Mouse (Mus musculus): ENCODE measurements around the gene Krt15. TPM values are rescaled to one million over a fixed set of nuclear protein-coding genes. Genes with fewer than 3 reads are reported as not detected.

The Krt15 gene
- 12.2 and 14.4 TPM in 2 replicates for polyA plus RNA-seq (2012; rRNA removed)

DNA sequence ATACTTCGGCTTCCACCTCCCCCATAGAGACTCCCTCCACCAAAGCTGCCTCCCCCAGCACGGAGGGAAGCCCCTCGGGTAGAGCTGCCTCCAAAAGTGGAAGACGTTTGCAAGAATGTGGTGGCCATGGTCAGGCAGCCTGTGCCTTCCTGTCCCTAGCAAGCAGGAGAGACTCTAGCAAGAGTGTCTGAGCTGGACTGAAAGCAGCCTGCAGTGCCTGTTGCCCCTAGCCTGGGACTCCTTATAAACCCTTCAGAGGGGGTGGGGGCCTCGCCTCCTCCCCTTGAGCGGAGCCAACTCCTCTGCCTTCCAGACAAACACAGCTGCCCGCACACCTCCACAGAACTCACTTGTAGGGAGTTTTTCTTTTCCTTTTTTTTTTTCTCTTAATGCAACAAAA lies at the start of gene Krt15:
Krt15 (minus strand) TSS at position 198 of the 400 bp plus-strand sequence.
- TF ChIP-seq CTCF (IDR thresholded peaks at IDR 0.05; ENCODE audit: borderline replicate concordance, extremely low read depth, insufficient read depth, insufficient read length), result no peak
- no peak for TF ChIP-seq POLR2A (IDR thresholded peaks at IDR 0.05; ENCODE audit: borderline replicate concordance, extremely low read depth, insufficient read depth, insufficient read length, poor library complexity, severe bottlenecking)

DNA sequence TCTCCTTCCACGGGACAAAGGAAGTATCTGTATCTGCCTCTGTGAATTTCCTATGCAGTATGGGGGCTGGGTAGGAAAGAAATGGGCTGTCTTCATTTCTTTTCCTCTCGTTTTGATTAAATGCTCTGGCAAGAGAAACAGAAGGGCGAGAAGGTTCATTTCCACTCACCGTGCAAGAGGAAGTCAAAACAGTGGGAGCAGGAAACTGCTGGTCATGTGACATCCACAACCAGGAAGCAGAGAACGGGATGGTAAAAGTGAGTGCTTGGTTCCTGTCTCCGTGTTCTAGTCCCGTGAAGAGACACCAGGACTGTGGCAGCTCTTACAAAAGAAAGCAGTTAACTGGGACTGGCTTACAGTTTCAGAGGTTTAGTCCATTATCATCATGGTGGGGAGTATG lies 46.0 kb upstream of the Krt15 start:
- no peak for DNase-seq (ENCODE audit: low read depth)
- no peak for TF ChIP-seq CTCF (IDR thresholded peaks at IDR 0.05; ENCODE audit: borderline replicate concordance, extremely low read depth, insufficient read depth, insufficient read length)

More for the DNA sequence above, at the start of gene Krt15:
- DNase-seq (ENCODE audit: low read depth), result no peak

DNA sequence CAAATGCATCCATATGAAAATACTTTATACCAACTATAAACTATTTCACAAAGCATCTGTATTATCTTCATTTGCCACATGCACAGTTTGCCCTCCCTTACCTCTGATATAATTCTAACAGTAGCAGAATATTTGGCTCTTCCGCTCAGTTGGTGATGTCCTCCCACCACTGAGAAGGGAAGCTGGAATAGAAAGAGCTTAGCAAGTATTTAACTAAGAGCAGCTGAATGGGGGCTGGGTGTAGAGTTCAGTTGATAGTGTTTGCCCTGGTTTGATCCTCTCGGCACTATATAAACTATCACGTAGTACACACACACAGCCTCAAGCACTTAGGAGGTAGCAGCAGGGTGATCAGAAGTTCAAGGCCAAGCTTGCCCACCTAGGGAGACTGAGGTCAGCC lies 43.5 kb upstream of the Krt15 start:
- no peak for DNase-seq (ENCODE audit: low read depth)
- no peak for TF ChIP-seq CTCF (IDR thresholded peaks at IDR 0.05; ENCODE audit: borderline replicate concordance, extremely low read depth, insufficient read depth, insufficient read length)
- TF ChIP-seq POLR2A (IDR thresholded peaks at IDR 0.05; ENCODE audit: borderline replicate concordance, extremely low read depth, insufficient read depth, insufficient read length, poor library complexity, severe bottlenecking), result no peak

DNA sequence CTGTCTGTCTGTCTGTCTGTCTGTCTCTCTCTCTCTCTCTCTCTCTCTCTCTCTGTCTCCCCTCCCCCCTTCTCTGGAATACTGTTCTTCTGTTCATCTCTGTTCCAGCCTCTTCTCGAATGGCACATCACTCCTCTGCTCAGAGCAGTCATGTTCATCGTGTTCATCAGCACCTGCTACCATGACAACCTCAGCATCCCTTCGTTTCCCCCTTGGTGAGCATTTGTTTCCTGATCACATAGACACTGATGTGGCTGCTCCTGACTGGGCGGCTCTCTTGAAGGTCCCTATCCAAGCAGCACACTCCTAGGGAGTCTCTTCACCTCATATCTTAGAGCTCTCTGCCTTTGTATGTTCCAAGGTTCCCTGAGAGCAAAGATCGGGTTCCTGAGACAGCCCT lies 42.6 kb upstream of the Krt15 start:
- TF ChIP-seq POLR2A (IDR thresholded peaks at IDR 0.05; ENCODE audit: borderline replicate concordance, extremely low read depth, insufficient read depth, insufficient read length, poor library complexity, severe bottlenecking), result no peak
- TF ChIP-seq CTCF (IDR thresholded peaks at IDR 0.05; ENCODE audit: borderline replicate concordance, extremely low read depth, insufficient read depth, insufficient read length), result no peak
- peak; percentile 17 for DNase-seq (ENCODE audit: low read depth)

DNA sequence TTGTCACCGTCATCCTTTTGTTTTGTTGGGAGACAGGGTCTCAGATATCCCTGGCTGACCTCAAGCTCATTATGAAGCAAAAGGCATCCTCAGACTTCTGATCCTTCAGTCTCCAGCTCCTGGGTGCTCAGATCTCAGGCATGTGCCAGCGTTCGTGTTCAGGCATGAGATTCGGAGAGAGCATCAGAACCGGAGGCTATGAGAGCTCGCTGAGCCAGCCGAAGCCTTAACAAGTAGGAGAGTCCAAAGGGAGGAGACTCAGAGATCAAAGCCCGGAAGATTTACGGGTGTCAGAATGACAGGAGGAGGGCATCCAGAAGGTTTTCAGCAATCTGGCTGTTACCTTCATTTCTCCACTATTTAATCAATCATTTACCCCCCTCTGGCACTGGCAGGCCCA lies 41.1 kb upstream of the Krt15 start:
- TF ChIP-seq POLR2A (IDR thresholded peaks at IDR 0.05; ENCODE audit: borderline replicate concordance, extremely low read depth, insufficient read depth, insufficient read length, poor library complexity, severe bottlenecking) (no peak), CTCF (IDR thresholded peaks at IDR 0.05; ENCODE audit: borderline replicate concordance, extremely low read depth, insufficient read depth, insufficient read length) (no peak)

DNA sequence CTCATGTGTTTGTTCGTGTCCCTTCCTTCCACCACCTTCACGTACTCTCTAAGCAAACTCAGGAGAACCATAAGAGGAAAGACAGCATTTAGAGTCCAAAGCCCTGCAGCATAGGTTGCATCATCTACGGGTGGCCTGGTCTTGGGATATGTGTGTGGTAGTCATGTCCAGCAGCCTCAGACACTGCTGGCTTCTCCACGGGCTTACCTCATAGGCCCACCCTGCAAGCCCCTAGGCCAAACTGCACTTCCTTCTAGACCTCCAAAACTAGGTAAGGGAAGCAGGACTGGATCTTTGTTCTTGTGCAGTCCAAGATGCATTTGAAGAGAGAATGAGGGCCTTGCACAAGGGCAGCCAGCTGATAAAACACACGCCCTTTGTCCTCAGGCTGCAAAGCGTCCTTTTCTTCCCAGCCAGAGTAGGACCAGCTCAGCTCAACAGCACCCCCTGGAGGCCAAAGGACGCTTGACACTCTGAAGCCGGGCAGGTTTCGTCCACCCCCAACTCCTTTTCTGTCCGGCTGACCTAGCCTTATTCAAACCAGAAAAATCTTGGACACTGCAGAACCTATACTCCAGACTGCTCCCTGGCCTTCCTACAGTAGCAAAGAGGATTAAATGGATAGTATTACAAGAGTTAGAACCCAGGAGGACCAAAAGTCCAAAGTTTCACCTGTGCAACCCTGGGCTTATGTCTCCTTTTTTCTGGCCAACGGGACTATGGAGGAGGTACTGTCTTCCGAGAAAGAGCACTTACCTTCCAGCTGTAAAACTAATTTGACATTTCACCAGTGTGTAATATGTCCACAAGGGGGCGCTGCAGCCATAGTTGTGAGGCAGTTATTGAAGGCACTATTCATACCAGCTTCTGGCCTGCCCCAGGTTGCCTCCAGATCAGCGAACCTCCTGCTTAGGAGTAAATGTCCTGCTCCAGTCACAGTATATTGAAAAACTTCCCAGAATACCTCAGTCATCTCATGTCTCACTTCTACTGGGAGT lies 33.3 kb upstream of the Krt15 start:
- peak; percentile 93 for TF ChIP-seq CTCF (IDR thresholded peaks at IDR 0.05; ENCODE audit: borderline replicate concordance, extremely low read depth, insufficient read depth, insufficient read length)
- no peak for TF ChIP-seq POLR2A (IDR thresholded peaks at IDR 0.05; ENCODE audit: borderline replicate concordance, extremely low read depth, insufficient read depth, insufficient read length, poor library complexity, severe bottlenecking)
- peak; percentile 75 for DNase-seq (ENCODE audit: low read depth)

More for the DNA sequence above, 41.1 kb upstream of the Krt15 start:
- no peak for DNase-seq (ENCODE audit: low read depth)

DNA sequence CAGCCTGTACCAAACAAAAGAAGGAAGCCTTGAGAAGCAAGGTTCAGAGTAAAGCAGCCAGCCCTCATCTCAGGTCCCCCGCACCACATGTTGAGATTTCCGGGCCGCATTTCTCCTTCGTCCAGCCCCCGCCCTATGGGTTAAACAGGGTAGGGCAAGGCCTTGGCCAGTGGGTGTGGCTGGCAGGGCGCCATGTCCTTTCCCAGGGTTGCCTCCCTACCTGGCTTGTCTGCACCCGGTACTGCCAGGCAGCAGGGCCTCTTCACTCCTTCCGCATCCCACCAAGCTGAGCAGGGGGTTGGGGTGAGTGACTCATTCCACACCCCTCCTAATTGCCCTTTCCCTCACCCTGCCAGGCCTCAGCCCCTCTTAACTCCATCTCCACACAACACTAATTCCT lies 32.3 kb upstream of the Krt15 start:
- TF ChIP-seq POLR2A (IDR thresholded peaks at IDR 0.05; ENCODE audit: borderline replicate concordance, extremely low read depth, insufficient read depth, insufficient read length, poor library complexity, severe bottlenecking), result no peak
- no peak for TF ChIP-seq CTCF (IDR thresholded peaks at IDR 0.05; ENCODE audit: borderline replicate concordance, extremely low read depth, insufficient read depth, insufficient read length)
- DNase-seq (ENCODE audit: low read depth), result no peak

DNA sequence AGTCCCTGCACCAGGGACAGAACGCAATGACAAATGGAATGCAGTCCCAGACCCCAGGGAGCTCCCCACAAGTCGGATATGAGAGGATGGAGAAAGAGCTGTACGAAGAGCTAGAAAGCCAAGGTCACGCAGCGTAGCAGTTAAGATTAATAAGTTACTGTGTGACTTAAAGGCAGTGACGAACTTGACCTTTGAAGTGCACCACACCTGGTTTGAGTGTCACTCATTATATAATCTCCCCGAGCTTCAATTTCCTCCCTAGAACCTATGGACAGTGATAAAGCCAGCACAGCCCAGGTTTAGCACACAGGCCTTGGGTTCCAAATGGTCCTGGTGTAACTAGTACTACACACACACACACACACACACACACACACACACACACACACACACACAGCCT lies 28.7 kb upstream of the Krt15 start:
- TF ChIP-seq POLR2A (IDR thresholded peaks at IDR 0.05; ENCODE audit: borderline replicate concordance, extremely low read depth, insufficient read depth, insufficient read length, poor library complexity, severe bottlenecking) (no peak), CTCF (IDR thresholded peaks at IDR 0.05; ENCODE audit: borderline replicate concordance, extremely low read depth, insufficient read depth, insufficient read length) (no peak)
- DNase-seq (ENCODE audit: low read depth), result no peak

DNA sequence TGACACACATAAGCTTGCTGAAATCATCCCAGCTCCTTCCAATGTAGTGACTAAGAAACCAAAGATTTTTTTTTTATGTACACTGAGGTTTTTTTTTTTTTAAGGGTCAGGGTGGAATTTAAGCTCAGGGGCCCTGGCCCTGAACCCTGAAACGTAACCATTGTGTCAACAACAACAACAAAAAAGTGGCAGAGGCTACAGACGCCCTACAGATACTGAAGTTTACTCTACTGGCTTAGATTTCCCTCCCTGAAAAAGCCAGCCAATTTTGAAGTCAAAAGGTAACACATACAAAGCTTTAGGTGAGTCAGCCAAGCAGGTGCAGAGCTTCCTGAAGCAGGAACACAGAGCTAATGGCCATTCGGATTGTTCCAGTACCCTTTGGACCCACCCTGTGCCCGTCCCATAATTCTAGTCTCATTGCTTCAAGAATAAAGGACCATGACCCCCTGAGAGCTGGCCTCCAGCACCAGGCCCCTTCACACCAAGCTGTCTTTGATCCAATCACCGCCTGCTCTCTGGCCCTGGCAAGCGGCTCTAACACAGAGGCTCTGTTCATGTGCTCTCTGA lies 22.3 kb upstream of the Krt15 start:
- DNase-seq (ENCODE audit: low read depth), result no peak
- TF ChIP-seq CTCF (IDR thresholded peaks at IDR 0.05; ENCODE audit: borderline replicate concordance, extremely low read depth, insufficient read depth, insufficient read length) (no peak), POLR2A (IDR thresholded peaks at IDR 0.05; ENCODE audit: borderline replicate concordance, extremely low read depth, insufficient read depth, insufficient read length, poor library complexity, severe bottlenecking) (no peak)

DNA sequence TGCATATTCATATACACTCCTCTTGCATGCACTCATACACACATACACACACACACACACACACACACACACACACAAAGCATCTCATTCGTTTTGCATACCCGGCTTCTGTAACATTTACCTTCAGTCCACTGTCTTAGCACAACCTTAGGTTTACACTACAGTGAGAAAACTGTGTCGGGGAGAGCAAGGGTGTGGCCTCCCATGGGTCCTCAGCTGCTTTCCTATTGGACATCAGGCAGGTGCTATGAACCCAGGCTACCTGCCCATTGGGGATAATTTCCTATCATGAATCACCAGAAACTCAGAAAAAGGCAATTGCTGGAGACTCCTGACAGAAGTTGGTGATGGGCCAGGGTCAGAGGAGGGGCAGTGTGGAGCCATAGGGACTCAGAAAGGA lies 21.6 kb upstream of the Krt15 start:
- TF ChIP-seq POLR2A (IDR thresholded peaks at IDR 0.05; ENCODE audit: borderline replicate concordance, extremely low read depth, insufficient read depth, insufficient read length, poor library complexity, severe bottlenecking), result no peak
- TF ChIP-seq CTCF (IDR thresholded peaks at IDR 0.05; ENCODE audit: borderline replicate concordance, extremely low read depth, insufficient read depth, insufficient read length), result no peak
- no peak for DNase-seq (ENCODE audit: low read depth)

DNA sequence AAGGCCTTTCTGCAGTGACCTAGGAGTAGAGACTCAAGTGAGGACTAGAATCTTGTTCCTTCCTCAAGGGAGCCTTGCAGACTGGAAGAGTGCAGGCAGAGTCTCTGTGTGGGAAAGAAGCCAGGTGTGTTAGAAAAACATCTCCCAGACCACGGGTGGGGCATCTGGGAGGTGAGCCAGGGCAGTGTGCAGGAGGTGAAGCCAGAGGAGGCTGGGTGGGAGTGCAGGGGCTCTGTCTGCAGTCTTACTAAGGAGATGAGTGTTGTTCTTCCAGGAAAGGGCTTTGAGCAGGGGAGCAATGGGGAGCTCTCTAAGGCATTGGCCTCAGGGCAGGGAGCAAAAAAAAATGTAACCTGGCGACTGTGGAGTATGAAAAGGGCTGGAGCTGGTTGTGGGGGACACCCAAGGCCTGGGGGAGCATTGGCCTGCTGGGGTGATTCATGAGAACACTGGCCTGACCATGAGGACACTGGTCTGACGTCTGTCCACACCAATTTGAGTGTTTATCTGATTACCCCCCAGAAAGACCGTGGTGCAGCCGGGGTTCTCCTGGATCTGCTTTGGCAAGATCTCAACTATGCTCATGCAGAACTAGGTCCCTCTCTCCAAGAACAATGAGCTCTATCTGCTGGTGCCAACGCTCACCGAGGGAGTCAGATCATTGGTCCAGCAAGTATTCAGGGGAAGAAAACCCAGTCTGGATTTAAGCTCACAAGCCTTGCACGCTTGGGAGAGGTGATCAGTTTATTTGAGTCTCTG lies 19.9 kb upstream of the Krt15 start:
- no peak for DNase-seq (ENCODE audit: low read depth)
- no peak for TF ChIP-seq POLR2A (IDR thresholded peaks at IDR 0.05; ENCODE audit: borderline replicate concordance, extremely low read depth, insufficient read depth, insufficient read length, poor library complexity, severe bottlenecking)
- no peak for TF ChIP-seq CTCF (IDR thresholded peaks at IDR 0.05; ENCODE audit: borderline replicate concordance, extremely low read depth, insufficient read depth, insufficient read length)

Measured in brain, embryonic 14.5 days (tissue).